Mouse (Mus musculus) fat pad, adult 2 months (tissue): ENCODE measurements around the gene Sphk1.
A peak's percentile ranks its signal among the peaks of the same experiment; 100 is the strongest.

Source experiments
- DNase-seq: peaks from one replicate; pipeline ENCODE4 v3.0.0-alpha.2; 2011; ENCODE audit warnings: low read depth, low spot score; ENCODE audit errors: extremely low read depth

The Sphk1 gene

GRCm38 (mm10) chr11:116506151-116506875, 24.4 kb upstream of the Sphk1 start:
- DNase-seq = peak; percentile 73

- no peak for DNase-seq
These were observed 22.0 kb upstream of the Sphk1 start for GRCm38 (mm10) chr11:116508689-116509088.

GRCm38 (mm10) chr11:116511301-116511868, 19.3 kb upstream of the Sphk1 start:
- no peak for DNase-seq

- no peak for DNase-seq
These were observed 18.6 kb upstream of the Sphk1 start for GRCm38 (mm10) chr11:116512154-116512553.

GRCm38 (mm10) chr11:116512987-116513386, 17.7 kb upstream of the Sphk1 start:
- DNase-seq = no peak

GRCm38 (mm10) chr11:116513531-116514038, 17.1 kb upstream of the Sphk1 start:
- DNase-seq = no peak

GRCm38 (mm10) chr11:116515330-116516020, 15.2 kb upstream of the Sphk1 start:
- DNase-seq = no peak

- peak; percentile 83 for DNase-seq
These were observed 12.2 kb upstream of the Sphk1 start for GRCm38 (mm10) chr11:116518482-116518881.

- DNase-seq = no peak
These were observed 9.6 kb upstream of the Sphk1 start for GRCm38 (mm10) chr11:116521143-116521542.

GRCm38 (mm10) chr11:116522046-116522445, 8.7 kb upstream of the Sphk1 start:
- no peak for DNase-seq

- DNase-seq = no peak
These were observed 7.6 kb upstream of the Sphk1 start for GRCm38 (mm10) chr11:116522886-116523698.

- DNase-seq = no peak
These were observed 7.0 kb upstream of the Sphk1 start for GRCm38 (mm10) chr11:116523699-116524189.

- no peak for DNase-seq
These were observed 1.9 kb upstream of the Sphk1 start for GRCm38 (mm10) chr11:116528636-116529320.

- DNase-seq = no peak
These were observed 856 bp downstream of the Sphk1 start for GRCm38 (mm10) chr11:116531371-116532191.

GRCm38 (mm10) chr11:116532262-116532809, 1.6 kb downstream of the Sphk1 start:
- DNase-seq = no peak

- no peak for DNase-seq
These were observed 2.1 kb downstream of the Sphk1 start for GRCm38 (mm10) chr11:116532810-116533338.

GRCm38 (mm10) chr11:116533341-116534153, 2.8 kb downstream of the Sphk1 start:
- DNase-seq = no peak
